Mouse (Mus musculus) neutrophil, adult 5-6 weeks (primary cell): ENCODE results near the gene Myh9. TPM values are rescaled to one million over a fixed set of nuclear protein-coding genes. Genes with fewer than 3 reads are reported as not detected.

Source experiments
- ATAC-seq: fragments of 151-379, 151-347 bp; 2 replicates; pipeline ENCODE4 v1.8.0; 2017; ENCODE audit warnings: mild to moderate bottlenecking, moderate TSS enrichment; ENCODE audit not compliant: insufficient number of reproducible peaks, poor library complexity, low FRiP score, severe bottlenecking; ENCODE audit errors: extremely low read depth
- total RNA-seq: library from RNA; stranded (forward); fragments of 200-1000 nt; gene quantifications from 2 replicates; pipeline ENCODE4 v1.2.3, GENCODE M21; 2017

Gene Myh9
- total RNA-seq, 1 experiment from 2014 or later, result 1,152 TPM

- no peak for ATAC-seq
These were observed 23.3 kb downstream of the Myh9 start for GRCm38 (mm10) chr15:77818556-77819158.

DNA sequence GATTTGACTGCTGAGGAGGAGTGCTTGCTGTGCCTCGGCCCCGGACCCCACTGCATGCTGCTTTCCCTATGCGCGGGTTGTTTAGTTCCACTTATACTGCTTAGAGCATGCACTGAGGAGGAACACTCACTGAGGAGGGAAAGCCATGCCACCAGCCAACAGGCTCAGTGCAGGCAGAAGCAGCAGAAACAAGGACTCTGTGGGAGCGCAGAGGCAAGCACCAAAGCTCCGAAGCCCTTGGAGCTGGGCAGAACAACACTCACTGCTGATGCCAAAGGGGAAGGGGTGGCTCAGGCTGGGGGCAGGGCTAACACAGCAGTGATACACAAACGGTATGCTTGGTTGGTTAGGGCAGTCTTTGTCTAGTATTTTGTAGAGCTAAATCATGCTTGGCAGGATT is 24.6 kb downstream of the Myh9 start:
- peak; percentile 27; the same call in 1 of the 2 replicates for ATAC-seq

GRCm38 (mm10) chr15:77816601-77816950 is 25.4 kb downstream of the Myh9 start:
- no peak for ATAC-seq

DNA sequence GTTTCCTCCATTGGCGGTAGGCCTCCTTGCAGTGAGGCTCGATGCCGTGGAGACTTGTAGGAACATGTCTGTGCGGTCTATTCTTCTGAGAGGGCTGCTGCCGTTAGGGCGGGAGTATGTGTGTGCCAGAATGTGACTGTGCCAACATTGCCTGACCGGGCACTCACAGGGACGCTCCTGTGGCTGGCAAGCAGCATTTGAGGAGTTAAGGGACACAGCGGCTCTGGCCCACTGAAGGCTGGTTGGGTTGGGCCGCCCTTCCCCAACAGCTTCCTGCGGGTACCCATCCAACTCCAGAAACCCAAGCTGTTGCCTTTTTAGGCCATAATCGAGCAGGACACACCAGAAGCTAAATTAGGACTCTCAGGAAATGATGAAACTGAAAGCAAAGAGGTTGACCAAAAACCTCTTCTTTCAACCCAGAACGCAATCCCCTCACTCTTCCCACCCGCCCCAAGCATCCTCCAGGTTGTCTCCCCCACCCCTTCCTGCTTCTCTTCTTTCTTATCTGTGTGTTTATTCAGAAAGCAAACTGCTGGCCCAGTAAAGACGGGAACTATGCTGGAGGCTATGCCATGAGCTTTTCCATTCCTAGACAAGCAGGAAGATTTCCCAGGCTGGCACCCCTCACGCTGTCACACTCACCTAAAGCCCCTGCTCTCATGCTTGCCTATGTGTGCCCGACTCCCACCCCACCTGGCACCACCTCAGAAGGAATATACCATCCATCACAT is 25.9 kb downstream of the Myh9 start:
- no peak for ATAC-seq

DNA sequence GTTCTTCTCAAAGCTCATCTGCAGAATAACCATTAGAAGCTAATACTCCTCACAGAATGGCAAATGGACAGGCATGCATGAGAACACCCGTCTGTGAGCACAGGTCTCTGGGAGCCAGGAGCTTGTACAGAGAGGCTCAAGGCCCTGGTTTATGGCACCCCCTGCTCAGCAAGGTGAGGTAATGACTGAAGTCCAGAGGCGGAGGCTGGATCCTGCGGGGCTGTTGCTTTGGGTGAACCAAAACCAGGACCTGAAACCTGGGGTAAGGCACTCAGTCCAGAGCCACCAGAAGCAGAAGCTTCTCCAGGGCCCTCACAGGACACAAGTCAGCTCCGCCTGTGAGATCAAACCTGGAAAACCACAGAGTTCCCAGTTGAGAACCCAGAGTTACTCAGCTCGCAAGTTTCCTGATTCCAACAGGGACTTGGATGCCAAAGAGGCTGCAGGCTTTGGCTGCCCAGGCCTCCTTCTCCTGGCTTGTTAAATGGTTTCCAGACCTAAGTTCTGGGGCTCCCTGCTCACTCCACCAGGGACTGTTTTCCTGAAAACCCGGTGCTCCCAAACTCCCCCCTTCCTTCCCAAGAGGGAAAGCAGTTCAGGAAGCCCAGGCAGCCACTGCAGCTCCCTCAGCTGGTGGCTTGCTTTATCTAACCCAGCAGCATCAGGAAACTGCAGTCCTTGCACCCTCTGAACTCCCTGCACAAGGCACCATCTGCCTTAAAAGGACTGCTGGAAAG is 28.2 kb downstream of the Myh9 start:
- no peak for ATAC-seq

GRCm38 (mm10) chr15:77812578-77812977 is 29.4 kb downstream of the Myh9 start:
- ATAC-seq, result no peak

GRCm38 (mm10) chr15:77811099-77811760 is 30.7 kb downstream of the Myh9 start:
- no peak for ATAC-seq

- no peak for ATAC-seq
These were observed 31.4 kb downstream of the Myh9 start for GRCm38 (mm10) chr15:77810416-77811098.

GRCm38 (mm10) chr15:77809434-77809833 is 32.5 kb downstream of the Myh9 start:
- ATAC-seq, result no peak

DNA sequence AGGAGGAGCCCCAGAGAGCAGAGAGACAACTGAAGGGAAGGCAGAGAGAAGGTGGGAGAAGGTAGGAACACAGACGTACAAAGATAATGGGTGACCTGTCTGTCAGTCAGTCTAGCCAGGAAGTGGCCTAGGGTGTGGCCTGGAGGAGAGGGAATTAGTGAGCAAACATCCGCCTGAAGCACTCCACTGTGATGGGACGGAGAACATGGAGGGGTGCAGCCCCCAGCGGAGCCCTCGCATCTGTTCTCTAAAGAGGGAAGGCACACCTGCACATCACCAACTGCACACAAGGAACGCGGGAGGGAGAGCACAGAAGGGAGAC is 34.8 kb downstream of the Myh9 start:
- ATAC-seq, result no peak

DNA sequence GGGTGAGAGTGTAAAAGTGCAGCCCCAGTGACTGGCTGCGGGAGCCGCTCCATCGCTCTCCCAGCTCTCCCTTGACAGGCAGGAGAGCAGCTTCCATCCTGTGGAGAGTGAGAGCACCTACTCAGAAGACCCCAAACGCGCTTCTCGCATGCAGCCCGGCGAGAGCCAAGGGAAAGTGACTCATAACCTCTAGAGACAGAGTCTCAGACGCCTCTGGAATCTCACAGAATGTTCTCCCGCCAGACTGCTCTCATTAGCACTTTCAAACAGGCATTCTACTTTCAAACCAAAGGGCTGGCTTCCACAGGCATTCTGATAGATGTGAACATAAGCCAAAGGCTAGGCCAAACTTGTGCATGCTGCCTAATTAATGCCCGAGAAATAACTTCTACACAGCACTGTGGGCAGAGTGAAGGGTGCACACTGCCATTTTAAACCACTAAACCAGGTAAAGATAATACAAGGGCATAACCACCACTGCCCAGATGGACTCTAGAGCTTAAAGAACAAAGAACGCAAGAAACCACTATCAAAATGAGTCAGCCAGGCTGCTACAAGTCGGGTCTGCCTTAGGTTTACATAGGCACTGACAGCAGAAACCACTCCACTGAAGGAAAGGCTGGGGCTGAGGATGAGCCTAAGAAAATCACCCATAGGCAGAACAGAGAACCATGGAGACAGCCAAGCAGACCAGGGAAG is 35.3 kb downstream of the Myh9 start:
- ATAC-seq, result no peak

DNA sequence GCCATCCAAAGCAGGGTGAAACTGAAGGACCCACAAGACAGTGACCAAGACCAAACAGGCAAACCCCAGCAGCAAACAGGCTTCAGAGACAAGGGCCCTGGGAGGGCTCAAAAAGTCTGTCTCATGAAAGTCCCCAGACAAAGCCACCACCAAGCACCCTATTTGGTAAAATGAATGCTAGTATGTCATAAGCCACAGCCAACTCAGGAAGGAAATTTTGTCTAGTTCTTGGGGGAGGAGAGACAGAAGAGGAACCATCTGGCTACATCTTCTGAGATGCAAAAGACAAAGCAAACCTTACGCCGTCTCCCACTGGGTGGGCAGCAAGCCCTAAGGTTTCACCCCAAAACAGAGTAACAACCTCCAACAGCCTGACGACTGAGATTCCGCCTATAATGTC is 36.3 kb downstream of the Myh9 start:
- ATAC-seq, result peak; percentile 56

DNA sequence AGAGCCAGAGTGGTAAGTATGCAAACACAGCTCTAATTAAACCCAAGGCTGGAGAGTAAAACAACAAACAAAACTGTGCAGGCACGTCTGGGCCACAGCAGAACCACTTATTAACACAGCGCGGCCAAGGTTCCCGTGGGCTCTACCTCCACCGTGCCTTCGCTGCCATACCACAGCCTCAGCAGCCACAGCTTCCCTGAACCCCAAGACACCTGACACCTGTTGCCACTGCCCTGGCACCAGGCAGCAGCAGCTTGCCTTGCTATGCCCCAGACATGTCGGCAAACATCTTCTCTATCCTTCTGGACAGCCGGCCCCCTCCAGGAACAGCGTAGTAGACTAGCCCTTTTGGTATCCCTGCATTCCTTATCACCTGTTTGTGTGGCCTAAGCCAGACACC is 37.0 kb downstream of the Myh9 start:
- no peak for ATAC-seq

- ATAC-seq, result no peak
These were observed 37.5 kb downstream of the Myh9 start for GRCm38 (mm10) chr15:77804460-77804859.

- no peak for ATAC-seq
These were observed 38.2 kb downstream of the Myh9 start for GRCm38 (mm10) chr15:77803747-77804146.

- no peak for ATAC-seq
These were observed 39.0 kb downstream of the Myh9 start for GRCm38 (mm10) chr15:77802992-77803391.

DNA sequence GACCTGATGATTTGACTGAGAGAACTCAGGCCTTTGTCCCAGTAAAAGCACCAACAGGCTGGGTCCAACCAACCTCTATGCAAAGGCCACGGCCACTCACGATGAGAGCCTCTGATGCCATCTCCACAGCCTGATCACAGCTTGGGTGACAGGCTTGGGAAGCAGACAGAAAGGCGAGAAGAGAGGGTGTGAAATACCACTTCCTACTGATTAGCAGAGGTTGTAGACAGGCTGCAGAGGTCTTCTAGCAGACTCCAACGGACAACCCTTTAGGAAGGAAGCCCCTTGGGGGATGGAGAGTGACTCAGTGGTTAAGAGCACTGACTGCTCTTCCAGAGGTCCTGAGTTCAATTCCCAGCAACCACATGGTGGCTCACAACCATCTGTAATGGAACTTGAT is 40.8 kb downstream of the Myh9 start:
- ATAC-seq, result no peak

DNA sequence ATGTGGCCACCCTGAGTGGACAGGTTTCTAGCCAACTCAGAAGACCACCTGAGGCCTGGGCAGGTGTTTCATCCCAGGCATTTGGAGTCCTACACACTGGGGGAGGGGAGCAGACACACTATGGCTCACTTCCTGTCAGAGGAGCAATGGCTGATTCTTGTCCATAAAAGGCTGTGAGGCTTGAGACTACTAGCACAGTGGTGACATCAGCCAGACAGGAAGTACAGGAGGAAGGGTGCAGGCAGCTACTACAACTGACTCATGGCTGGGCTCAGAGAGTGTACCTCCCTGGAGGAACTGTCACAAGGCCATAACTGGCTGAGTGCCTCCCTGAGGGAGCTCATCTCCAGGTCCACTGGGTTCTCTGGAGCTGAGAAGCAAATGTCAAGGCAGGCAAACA is 41.5 kb downstream of the Myh9 start:
- ATAC-seq, result peak; percentile 88
